Mouse (Mus musculus) hindbrain, embryonic 11.5 days (tissue): Measurements from ENCODE around the gene Ube2o. TPM values are rescaled to one million over a fixed set of nuclear protein-coding genes. Genes with fewer than 3 reads are reported as not detected.

Experiments used
- ATAC-seq: fragments of 200-750 bp; cut with Nextera tagmentation; 2 replicates; pipeline ENCODE4 v1.8.0; 2017; ENCODE audit warnings: mild to moderate bottlenecking, moderate TSS enrichment, moderate library complexity; ENCODE audit not compliant: low FRiP score
- DNase-seq: peaks from one replicate; pipeline ENCODE4 v3.0.0-alpha.2; 2015; ENCODE audit warnings: low spot score
- H3K27ac ChIP-seq: fragments of 300-500 bp; sonication (generic); 2 replicates; pipeline ENCODE4 v1.5.1; 2014; ENCODE audit warnings: mild to moderate bottlenecking, low read depth, low read length
- H3K27me3 ChIP-seq: fragments of 300-500 bp; sonication (generic); 2 replicates; pipeline ENCODE4 v1.6.1; 2014; ENCODE audit warnings: mild to moderate bottlenecking, low read length, moderate library complexity, mixed read lengths; ENCODE audit not compliant: control insufficient read depth, insufficient read depth
- H3K36me3 ChIP-seq: fragments of 300-500 bp; sonication (generic); 2 replicates; pipeline ENCODE4 v1.6.1; 2014; ENCODE audit warnings: mild to moderate bottlenecking, low read length, moderate library complexity, mixed read lengths; ENCODE audit not compliant: control insufficient read depth, insufficient read depth
- H3K4me1 ChIP-seq: fragments of 300-500 bp; sonication (generic); replicated peaks from 2 replicates; pipeline ENCODE4 v1.6.1; 2014; ENCODE audit warnings: low read length, mixed read lengths; ENCODE audit not compliant: control insufficient read depth, insufficient read depth
- H3K4me2 ChIP-seq: fragments of 300-500 bp; sonication (generic); replicated peaks from 2 replicates; pipeline ENCODE4 v1.6.1; 2014; ENCODE audit warnings: mild to moderate bottlenecking, low read depth, low read length
- H3K4me3 ChIP-seq: fragments of 300-500 bp; sonication (generic); 2 replicates; pipeline ENCODE4 v1.5.1; 2014; ENCODE audit warnings: low read depth, low read length
- H3K9ac ChIP-seq: fragments of 300-500 bp; sonication (generic); 2 replicates; pipeline ENCODE4 v1.6.1; 2014; ENCODE audit warnings: low read depth, low read length
- H3K9me3 ChIP-seq: fragments of 300-500 bp; sonication (generic); 2 replicates; pipeline ENCODE4 v1.6.1; 2016; ENCODE audit warnings: low read length; ENCODE audit not compliant: control insufficient read depth
- WGBS: fragments of 180-500 bp; shearing (Covaris S2); extraction: QIAGEN DNeasy Blood & Tissue Kit; methylation state at CpG from one replicate; pipeline ENCODE4 v1.1.7; 2014; 5-methylcytosine and 5-hydroxymethylcytosine counted together
- polyA plus RNA-seq: library from polyadenylated mRNA; unstranded; fragments of >200 nt; fragmentation: Nextera tagmentation; extraction: Ambion mirVana; gene quantifications from 2 replicates; pipeline ENCODE4 v1.2.1, GENCODE M21; 2014

The Ube2o gene
- polyA plus RNA-seq, 1 experiment from 2014 or later, result 17.5 TPM

GRCm38 (mm10) chr11:116591621-116592020, 10.4 kb upstream of the Ube2o start:
- no peak for DNase-seq
- H3K4me1 ChIP-seq, result 0 out of 2 replicates have a peak, but pooled peaks cover 2% of the 10 kb centered on the region
- WGBS, result 87% methylated on average over 4 of the region's 4 CpGs
- no peak overlapping the region for H3K4me2 ChIP-seq
- H3K27me3 ChIP-seq, result no peaks in the 10 kb centered on the region
- ATAC-seq, result no peak
- H3K36me3 ChIP-seq, result no peaks in the 10 kb centered on the region
- H3K9ac ChIP-seq, result no peak overlapping the region
- H3K9me3 ChIP-seq, result no peaks in the 10 kb centered on the region
- H3K27ac ChIP-seq, result no peak overlapping the region
- H3K4me3 ChIP-seq, result no peak overlapping the region

GRCm38 (mm10) chr11:116589574-116589973, 8.3 kb upstream of the Ube2o start:
- no peak overlapping the region for H3K4me2 ChIP-seq
- H3K9ac ChIP-seq, result no peak overlapping the region
- WGBS, result 66% methylated on average over 8 of the region's 8 CpGs
- no peak overlapping the region for H3K4me3 ChIP-seq
- H3K27me3 ChIP-seq, result no peaks in the 10 kb centered on the region
- no peaks in the 10 kb centered on the region for H3K36me3 ChIP-seq
- DNase-seq (no peak), ATAC-seq (no peak)
- H3K27ac ChIP-seq, result no peak overlapping the region
- H3K9me3 ChIP-seq, result no peaks in the 10 kb centered on the region
- H3K4me1 ChIP-seq, result 0 out of 2 replicates have a peak, but pooled peaks cover 2% of the 10 kb centered on the region

DNA sequence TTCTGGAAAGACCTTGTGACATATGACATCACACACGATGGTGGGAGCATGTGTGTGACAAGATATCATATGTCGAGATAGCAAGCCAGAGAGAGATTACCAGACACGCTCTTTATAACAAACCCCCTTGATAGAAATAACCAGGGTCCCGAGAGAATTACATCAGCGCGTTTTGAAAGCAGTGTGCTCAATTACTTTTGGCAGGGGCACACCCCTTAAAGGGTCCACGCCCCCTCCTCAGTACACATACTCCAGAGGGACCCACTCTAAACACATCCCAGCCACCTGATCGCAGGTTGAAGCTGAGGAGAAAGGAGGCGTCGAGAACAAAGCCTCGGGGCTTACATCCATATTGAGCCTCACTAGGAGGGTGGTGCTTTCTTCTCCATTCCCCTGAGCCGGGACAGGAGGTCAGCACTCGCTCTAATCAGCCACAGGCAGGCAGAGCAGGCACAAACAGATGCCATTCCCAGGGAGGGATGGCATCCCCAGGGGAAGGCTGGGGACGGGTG, 7.8 kb upstream of the Ube2o start:
- Histone ChIP-seq H3K4me1 (0 out of 2 replicates have a peak, but pooled peaks cover 2% of the 10 kb centered on the region), H3K36me3 (no peaks in the 10 kb centered on the region), H3K4me2 (no peak overlapping the region), H3K4me3 (no peak overlapping the region), H3K9ac (no peak overlapping the region), H3K27ac (no peak overlapping the region), H3K9me3 (no peaks in the 10 kb centered on the region), H3K27me3 (no peaks in the 10 kb centered on the region)
- ATAC-seq (peak; percentile 59; the same call in 1 of the 2 replicates), DNase-seq (peak; percentile 51)
- 37% methylated on average over 14 of the region's 14 CpGs for WGBS

DNA sequence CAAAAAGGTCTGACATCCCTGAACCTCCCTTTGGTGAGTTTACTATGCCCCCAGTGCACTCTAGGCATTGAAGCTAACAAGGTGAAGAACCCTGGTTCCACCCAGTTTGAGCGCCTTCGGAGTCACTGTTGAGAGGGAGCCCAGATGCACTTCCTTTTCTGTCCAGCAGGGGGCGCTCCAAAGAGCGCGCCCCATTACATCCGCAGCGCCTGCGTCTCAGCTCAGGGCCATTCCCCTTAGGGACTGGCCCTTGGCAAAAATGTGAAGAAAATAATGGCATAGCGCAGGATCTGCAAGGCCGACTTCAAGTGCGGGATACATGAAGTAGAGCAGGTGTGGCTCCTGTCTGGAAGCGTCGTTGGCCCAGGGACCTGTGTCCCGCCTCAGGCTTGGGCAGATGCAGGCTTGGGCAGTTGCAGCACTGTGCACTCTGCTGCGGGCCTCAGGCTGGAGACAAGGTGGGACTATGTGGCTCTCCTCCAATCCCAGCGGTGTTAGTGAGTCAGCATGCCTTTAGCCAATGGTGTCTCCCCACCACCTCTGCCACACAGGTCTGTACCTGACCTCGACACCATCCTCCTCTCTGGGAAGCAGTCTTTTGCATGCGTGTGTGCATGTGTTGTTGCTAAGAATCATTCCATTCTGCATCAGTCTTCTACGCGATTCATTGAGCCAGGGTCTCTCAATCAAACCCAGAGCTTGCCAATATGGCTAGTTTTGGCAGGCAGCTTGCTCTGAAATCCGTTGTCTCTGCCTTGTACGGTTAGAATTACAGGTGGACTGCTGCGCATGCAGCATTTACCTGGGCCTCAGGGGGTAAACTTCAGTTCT, 5.8 kb upstream of the Ube2o start:
- WGBS, result 23% methylated on average over 23 of the region's 23 CpGs
- peak; percentile 43; the same call in 1 of the 2 replicates for ATAC-seq
- H3K9me3 ChIP-seq, result no peaks in the 10 kb centered on the region
- no peak overlapping the region for H3K9ac ChIP-seq
- no peak overlapping the region for H3K27ac ChIP-seq
- H3K4me2 ChIP-seq, result peak overlapping the region; percentile 21; the same call in 1 of the 2 replicates
- DNase-seq, result peak; percentile 89
- H3K27me3 ChIP-seq, result no peaks in the 10 kb centered on the region
- no peaks in the 10 kb centered on the region for H3K36me3 ChIP-seq
- H3K4me1 ChIP-seq, result 0 out of 2 replicates have a peak, but pooled peaks cover 2% of the 10 kb centered on the region
- H3K4me3 ChIP-seq, result no peak overlapping the region

GRCm38 (mm10) chr11:116586310-116586709, 5.1 kb upstream of the Ube2o start, which contains the start of gene Aanat:
Gene Aanat (plus strand): TSS chr11:116586432.
- ATAC-seq, result no peak
- no peak within 1 kb of the TSS for H3K4me3 ChIP-seq

GRCm38 (mm10) chr11:116585682-116586081, 4.4 kb upstream of the Ube2o start:
- no peak for ATAC-seq
- Histone ChIP-seq H3K27ac (no peak overlapping the region), H3K9me3 (no peaks in the 10 kb centered on the region), H3K4me1 (0 out of 2 replicates have a peak, but pooled peaks cover 2% of the 10 kb centered on the region), H3K9ac (no peak overlapping the region), H3K4me3 (no peak overlapping the region), H3K4me2 (no peak overlapping the region), H3K36me3 (no peaks in the 10 kb centered on the region), H3K27me3 (no peaks in the 10 kb centered on the region)
- WGBS, result 76% methylated on average over 6 of the region's 6 CpGs
- no peak for DNase-seq

More at GRCm38 (mm10) chr11:116586310-116586709, 5.1 kb upstream of the Ube2o start, which contains the start of gene Aanat:
- no peak within 1 kb of the TSS for H3K27ac ChIP-seq
- H3K9me3 ChIP-seq, result no peaks in the 10 kb centered on the region
- 0 out of 2 replicates have a peak, but pooled peaks cover 2% of the 10 kb centered on the region for H3K4me1 ChIP-seq
- no peak for DNase-seq
- H3K4me2 ChIP-seq, result peak within 1 kb of the TSS; percentile 21; the same call in 1 of the 2 replicates
- 61% methylated on average over 5 of the region's 5 CpGs for WGBS
- H3K27me3 ChIP-seq, result no peaks in the 10 kb centered on the region
- no peak within 1 kb of the TSS for H3K9ac ChIP-seq
- no peaks in the 10 kb centered on the region for H3K36me3 ChIP-seq

- under 1% methylated on average over 89 of the region's 91 CpGs for WGBS
- H3K4me3 ChIP-seq, result peak overlapping the region; percentile 97
These were observed 404 bp downstream of the Ube2o start for GRCm38 (mm10) chr11:116580711-116581375.

GRCm38 (mm10) chr11:116580031-116580652, 1.1 kb downstream of the Ube2o start:
- WGBS, result 21% methylated on average over 10 of the region's 10 CpGs
- Histone ChIP-seq H3K36me3 (no peaks in the 10 kb centered on the region), H3K4me1 (no peaks in the 10 kb centered on the region; the same call in 1 of the 2 replicates), H3K27ac (peak overlapping the region; percentile 89; the same call in 1 of the 2 replicates), H3K9ac (peak overlapping the region; percentile 97), H3K9me3 (no peaks in the 10 kb centered on the region), H3K4me2 (peak overlapping the region; percentile 79), H3K27me3 (no peaks in the 10 kb centered on the region), H3K4me3 (peak overlapping the region; percentile 97)
- DNase-seq (no peak), ATAC-seq (no peak)

More at GRCm38 (mm10) chr11:116580711-116581375, 404 bp downstream of the Ube2o start:
- no peaks in the 10 kb centered on the region for H3K27me3 ChIP-seq
- H3K27ac ChIP-seq, result peak overlapping the region; percentile 89
- H3K36me3 ChIP-seq, result no peaks in the 10 kb centered on the region
- no peaks in the 10 kb centered on the region; the same call in 1 of the 2 replicates for H3K4me1 ChIP-seq
- peak overlapping the region; percentile 79 for H3K4me2 ChIP-seq
- ATAC-seq, result peak; percentile 73
- peak overlapping the region; percentile 97 for H3K9ac ChIP-seq
- H3K9me3 ChIP-seq, result no peaks in the 10 kb centered on the region
- peak; percentile 69 for DNase-seq
